Mouse (Mus musculus): ENCODE results near the gene Tbkbp1. TPM values are rescaled to one million over a fixed set of nuclear protein-coding genes. Genes with fewer than 3 reads are reported as not detected.

Tbkbp1 gene
- total RNA-seq, 2 experiments from 2014 or later: 15.9 TPM; not detected in 1

- no peak for ATAC-seq (replicated peaks; ENCODE audit: low FRiP score, poor library complexity, severe bottlenecking)
Observed at GRCm38 (mm10) chr11:97175499-97175898, 24.2 kb upstream of the Tbkbp1 start.

- no peak for ATAC-seq (replicated peaks; ENCODE audit: low FRiP score, poor library complexity, severe bottlenecking)
Observed at GRCm38 (mm10) chr11:97160341-97160740, 9.0 kb upstream of the Tbkbp1 start.

- ATAC-seq (replicated peaks; ENCODE audit: low FRiP score, poor library complexity, severe bottlenecking): no peak
Observed at GRCm38 (mm10) chr11:97156999-97157398, 5.7 kb upstream of the Tbkbp1 start.

- no peak for ATAC-seq (replicated peaks; ENCODE audit: low FRiP score, poor library complexity, severe bottlenecking)
Observed at GRCm38 (mm10) chr11:97152662-97153287, 1.5 kb upstream of the Tbkbp1 start.

- ATAC-seq (replicated peaks; ENCODE audit: low FRiP score, poor library complexity, severe bottlenecking): no peak
Observed at GRCm38 (mm10) chr11:97152023-97152426, 730 bp upstream of the Tbkbp1 start.

GRCm38 (mm10) chr11:97150411-97151330, 624 bp downstream of the Tbkbp1 start:
- ATAC-seq (replicated peaks; ENCODE audit: low FRiP score, poor library complexity, severe bottlenecking): no peak

GRCm38 (mm10) chr11:97149995-97150410, 1.3 kb downstream of the Tbkbp1 start:
- ATAC-seq (replicated peaks; ENCODE audit: low FRiP score, poor library complexity, severe bottlenecking): no peak

GRCm38 (mm10) chr11:97149026-97149425, 2.3 kb downstream of the Tbkbp1 start:
- no peak for ATAC-seq (replicated peaks; ENCODE audit: low FRiP score, poor library complexity, severe bottlenecking)

- no peak for ATAC-seq (replicated peaks; ENCODE audit: low FRiP score, poor library complexity, severe bottlenecking)
Observed at GRCm38 (mm10) chr11:97148591-97148990, 2.7 kb downstream of the Tbkbp1 start.

- ATAC-seq (replicated peaks; ENCODE audit: low FRiP score, poor library complexity, severe bottlenecking): no peak
Observed at GRCm38 (mm10) chr11:97147333-97147732, 4.0 kb downstream of the Tbkbp1 start.

GRCm38 (mm10) chr11:97146724-97147123, 4.6 kb downstream of the Tbkbp1 start:
- ATAC-seq (replicated peaks; ENCODE audit: low FRiP score, poor library complexity, severe bottlenecking): no peak

GRCm38 (mm10) chr11:97145951-97146350, 5.3 kb downstream of the Tbkbp1 start:
- no peak for ATAC-seq (replicated peaks; ENCODE audit: low FRiP score, poor library complexity, severe bottlenecking)

GRCm38 (mm10) chr11:97145320-97145719, 6.0 kb downstream of the Tbkbp1 start:
- no peak for ATAC-seq (replicated peaks; ENCODE audit: low FRiP score, poor library complexity, severe bottlenecking)

GRCm38 (mm10) chr11:97143196-97143900, 7.9 kb downstream of the Tbkbp1 start:
- no peak for ATAC-seq (replicated peaks; ENCODE audit: low FRiP score, poor library complexity, severe bottlenecking)

GRCm38 (mm10) chr11:97142159-97142608, 9.1 kb downstream of the Tbkbp1 start:
- ATAC-seq (replicated peaks; ENCODE audit: low FRiP score, poor library complexity, severe bottlenecking): no peak

- ATAC-seq (replicated peaks; ENCODE audit: low FRiP score, poor library complexity, severe bottlenecking): no peak
Observed at GRCm38 (mm10) chr11:97140811-97141210, 10.5 kb downstream of the Tbkbp1 start.

GRCm38 (mm10) chr11:97139256-97139655, 12.0 kb downstream of the Tbkbp1 start:
- no peak for ATAC-seq (replicated peaks; ENCODE audit: low FRiP score, poor library complexity, severe bottlenecking)

- no peak for ATAC-seq (replicated peaks; ENCODE audit: low FRiP score, poor library complexity, severe bottlenecking)
Observed at GRCm38 (mm10) chr11:97138554-97139226, 12.6 kb downstream of the Tbkbp1 start.

- no peak for ATAC-seq (replicated peaks; ENCODE audit: low FRiP score, poor library complexity, severe bottlenecking)
Observed at GRCm38 (mm10) chr11:97133270-97133669, 18.0 kb downstream of the Tbkbp1 start.

GRCm38 (mm10) chr11:97132185-97132584, 19.1 kb downstream of the Tbkbp1 start:
- ATAC-seq (replicated peaks; ENCODE audit: low FRiP score, poor library complexity, severe bottlenecking): no peak
